Mouse (Mus musculus) c-Kit-negative CD71-positive TER-119-positive erythroid progenitor cells, embryonic 14.5 days (primary cell): ENCODE data around the gene Gm3159.
"Not testable (repeated sequence)": the region's sequence is repeated elsewhere in the genome, so short reads cannot be mapped to it uniquely, and the experiment has no call there.

Experiments used
- DNase-seq: peaks from one replicate; pipeline ENCODE4 v3.0.0-alpha.2; 2013; ENCODE audit warnings: low read depth, low spot score

Gene Gm3159

DNA sequence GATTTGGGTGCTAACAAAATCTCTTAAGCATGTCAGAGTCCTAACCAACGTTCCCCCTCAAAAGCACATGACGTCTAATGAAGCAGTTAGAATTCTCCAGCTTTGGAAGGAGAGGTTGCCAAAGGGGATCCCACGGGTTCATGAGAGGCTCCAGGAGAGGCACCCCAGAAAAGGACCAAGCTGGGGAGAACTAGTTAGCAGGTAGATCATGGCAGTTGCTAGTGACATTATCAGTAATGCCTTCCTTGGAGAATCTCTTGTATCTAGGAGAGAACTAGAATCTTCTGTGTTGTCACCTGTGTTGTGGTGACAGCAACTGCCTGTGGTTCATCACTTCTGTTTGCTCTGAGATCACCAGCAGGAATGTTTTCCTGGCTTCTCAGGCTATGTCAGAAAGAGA, at the start of gene Gm3159:
TSS of gene Gm3159 (plus strand) at position 301 of the 400 bp plus-strand sequence.
- DNase-seq, result not testable (repeated sequence)

DNA sequence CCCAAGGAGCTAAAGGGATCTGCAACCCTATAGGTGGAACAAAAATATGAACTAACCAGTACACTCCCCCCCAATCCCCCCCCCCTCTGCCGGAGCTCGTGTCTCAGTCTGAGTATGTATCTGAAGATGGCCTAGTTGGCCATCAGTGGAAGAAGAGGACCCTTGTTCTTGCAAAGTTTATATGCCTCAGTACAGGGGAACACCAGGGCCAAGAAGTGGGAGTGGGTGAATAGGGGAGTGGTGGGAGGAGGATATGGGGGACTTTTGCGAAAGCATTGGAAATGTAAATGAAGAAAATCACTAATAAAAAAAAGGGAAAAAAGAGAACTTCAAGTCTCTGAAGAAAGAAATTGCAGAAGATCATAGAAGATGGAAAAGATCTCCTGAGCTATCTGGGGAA, 28.3 kb upstream of the Gm3159 start:
- not testable (repeated sequence) for DNase-seq

DNA sequence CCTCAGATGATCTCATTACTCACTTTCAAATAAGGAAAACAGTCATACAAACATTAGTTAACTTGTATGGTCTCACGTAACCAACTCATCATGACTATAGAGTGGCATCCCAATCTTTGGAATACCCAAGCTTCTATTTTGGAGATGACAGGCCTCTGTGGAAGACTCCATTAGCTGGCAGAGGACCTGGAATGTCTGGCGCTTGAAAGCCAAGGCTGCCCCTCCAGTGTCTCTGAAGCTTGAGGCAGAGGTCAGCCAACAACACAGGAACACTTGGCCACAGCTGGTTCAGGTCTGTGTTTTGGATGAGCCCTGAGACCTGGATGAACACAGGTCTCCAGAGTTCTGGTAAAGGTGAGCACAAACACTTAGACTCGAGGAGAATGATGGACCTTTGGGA, 27.6 kb upstream of the Gm3159 start:
- not testable (repeated sequence) for DNase-seq

DNA sequence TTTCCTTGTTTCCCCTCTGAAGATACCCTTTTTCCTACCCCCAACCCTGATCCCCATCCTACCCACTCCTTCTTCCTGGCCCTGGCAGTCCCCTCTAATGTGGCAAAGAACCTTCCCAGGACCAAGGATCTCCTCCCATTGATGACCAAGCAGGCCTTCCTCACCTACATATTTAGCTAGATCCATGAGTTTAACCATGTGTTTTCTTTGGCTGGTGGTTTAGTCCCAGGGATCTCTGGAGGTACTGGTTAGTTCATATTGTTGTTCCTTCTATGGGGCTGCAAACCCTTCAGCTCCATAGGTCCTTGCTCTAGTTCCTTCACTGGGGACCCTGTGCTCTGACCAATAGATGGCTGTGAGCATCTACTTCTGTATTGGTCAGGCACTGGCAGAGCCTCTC, 19.5 kb upstream of the Gm3159 start:
- DNase-seq, result not testable (repeated sequence)

DNA sequence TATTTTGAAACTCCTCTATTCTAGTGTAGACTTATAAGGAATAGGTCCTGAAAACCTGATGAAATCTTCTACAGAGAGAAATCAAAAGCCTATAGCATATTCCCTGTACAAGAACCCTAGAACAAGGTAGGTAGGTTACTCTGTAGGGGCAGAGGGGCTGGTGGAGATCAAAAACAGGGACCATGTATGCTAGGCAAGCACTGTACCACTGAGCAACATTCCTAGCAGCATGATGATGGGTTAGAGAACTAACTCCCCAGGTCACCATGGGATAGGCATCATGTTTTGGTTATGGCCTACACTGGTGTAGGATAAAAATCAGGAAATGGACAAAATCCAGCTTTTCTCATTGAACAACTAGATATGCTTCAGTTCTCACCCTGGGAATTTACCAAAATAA, 11.7 kb upstream of the Gm3159 start:
- DNase-seq, result not testable (repeated sequence)

DNA sequence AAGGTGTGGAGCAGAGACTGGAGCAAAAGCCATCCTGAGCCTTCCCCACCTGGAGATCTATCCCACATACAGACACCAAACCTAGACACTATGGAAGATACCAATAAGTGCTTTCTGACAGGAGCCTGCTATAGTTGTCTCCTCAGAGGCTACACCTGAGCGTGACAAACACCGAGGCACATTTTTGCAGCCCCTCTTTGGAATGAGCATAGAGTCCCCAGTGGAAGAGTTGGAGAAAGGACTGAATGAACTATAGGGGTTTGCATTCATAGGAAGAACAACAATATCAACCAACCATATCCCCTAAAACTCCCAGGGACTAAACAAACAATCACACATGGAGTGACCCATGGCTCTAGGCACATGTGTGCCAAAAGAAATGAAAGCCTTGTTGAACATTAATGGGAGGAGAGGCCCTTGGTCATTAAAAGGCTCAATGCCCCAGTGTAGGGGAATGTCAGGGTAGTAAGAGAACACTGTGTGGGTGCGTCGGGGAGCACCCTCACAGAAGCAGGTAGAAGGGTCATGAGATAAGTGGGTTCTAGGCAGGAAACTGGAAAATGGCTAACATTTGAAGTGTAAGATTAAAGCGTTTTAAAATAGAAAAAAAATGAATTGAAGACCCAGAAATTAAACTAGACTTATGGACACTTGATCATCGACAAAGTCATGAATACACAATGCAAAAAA, 4.3 kb upstream of the Gm3159 start:
- not testable (repeated sequence) for DNase-seq

DNA sequence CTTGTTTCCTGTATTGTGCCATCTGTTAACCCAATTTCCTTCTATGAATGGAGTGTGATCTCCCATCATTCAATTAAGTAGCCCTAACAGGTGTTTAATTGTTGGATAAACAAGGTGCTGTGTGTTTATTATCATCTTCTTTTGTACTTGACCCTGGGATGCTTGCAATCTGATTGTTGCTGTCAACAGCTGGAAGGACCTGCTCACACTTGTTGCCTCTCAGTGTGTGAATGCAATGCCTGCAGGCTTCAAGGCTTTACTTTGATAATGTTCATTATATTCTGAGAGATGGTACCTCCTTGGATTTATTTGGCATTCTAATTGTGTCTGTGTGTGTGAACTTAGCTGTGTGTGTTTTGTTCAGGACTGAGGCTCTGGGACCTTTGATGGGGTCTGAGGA, 1.3 kb downstream of the Gm3159 start:
- not testable (repeated sequence) for DNase-seq

DNA sequence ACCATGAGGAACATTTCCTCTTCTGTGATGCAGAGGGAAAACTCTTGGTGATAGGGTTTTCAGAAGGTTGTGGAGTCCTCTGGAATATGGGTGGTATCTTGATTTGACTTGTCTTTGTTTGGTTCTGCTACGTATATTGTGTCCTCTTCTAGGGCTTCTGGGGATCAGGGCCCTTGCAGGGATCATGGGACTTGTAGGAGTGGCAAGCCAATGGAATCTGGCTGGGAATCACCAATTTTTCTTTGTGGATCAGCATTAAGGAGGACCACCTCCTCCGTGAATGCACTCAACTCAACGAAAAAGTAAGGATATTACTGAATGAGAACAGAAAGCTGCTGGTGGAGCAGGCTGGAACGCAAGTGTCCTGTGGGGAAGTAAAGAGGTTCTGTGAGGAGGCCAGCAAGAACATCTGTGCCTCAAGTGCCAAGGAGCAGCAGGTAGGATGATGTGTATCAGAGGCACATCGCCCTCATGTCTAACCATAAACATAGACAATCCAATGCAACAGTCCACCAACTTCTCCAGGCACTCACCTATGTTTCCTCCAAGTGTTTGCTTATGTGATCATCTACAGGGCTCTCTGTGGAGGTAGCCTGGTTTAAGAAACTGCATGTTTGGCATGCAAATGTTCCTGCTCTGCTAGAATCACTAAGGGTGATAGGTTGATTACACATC, 2.9 kb downstream of the Gm3159 start:
- not testable (repeated sequence) for DNase-seq

DNA sequence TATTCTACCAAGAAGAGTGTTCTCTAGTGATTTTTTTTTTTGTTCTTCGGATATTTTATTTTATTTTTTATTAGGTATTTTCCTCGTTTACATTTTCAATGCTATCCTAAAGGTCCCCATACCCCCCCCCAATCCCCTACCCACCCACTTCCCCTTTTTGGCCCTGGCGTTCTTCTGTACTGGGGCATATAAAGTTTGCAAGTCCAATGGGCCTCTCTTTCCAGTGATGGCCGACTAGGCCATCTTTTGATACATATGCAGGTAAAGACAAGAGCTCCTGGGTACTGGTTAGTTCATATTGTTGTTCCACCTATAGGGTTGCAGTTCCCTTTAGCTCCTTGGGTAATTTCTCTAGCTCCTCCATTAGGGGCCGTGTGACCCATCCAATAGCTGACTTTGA, 3.9 kb downstream of the Gm3159 start:
- not testable (repeated sequence) for DNase-seq

DNA sequence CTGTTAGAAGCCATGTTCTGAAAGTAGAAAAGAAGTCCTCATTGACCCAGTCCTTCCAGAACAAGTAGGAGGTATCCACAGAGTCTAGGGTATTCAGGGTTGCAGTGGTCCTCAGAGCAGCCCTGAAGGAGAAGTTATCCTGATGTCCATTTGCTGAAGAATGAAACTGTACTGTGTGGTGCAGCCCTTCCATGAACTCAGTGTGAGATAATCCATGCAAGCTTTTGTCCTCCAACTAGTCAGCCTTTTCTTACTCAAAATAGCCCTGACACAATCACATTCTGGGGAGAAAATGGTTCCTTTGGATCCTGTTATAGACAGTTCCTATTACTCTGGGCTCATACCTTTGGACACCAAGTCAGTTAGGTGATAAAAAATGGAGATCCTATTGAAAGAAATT, 6.5 kb downstream of the Gm3159 start:
- not testable (repeated sequence) for DNase-seq

DNA sequence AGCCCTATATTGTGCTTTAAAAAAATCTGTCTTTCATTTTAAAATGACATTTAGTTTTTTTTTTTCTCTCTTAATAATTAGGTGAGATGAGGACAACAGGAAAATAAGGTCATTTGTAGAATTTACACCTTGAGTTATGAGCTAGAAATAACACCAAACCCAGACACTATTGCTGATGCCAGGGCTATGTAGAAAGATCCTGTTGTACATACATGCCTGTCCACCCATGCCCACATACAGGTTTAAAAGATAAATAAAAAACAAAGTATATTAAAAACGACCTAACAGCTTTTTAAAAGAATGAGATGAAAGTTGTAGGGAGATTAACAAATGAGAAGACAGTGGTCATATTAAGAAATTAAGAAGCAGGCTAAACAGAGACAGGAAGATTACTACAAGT, 12.6 kb downstream of the Gm3159 start:
- not testable (repeated sequence) for DNase-seq

DNA sequence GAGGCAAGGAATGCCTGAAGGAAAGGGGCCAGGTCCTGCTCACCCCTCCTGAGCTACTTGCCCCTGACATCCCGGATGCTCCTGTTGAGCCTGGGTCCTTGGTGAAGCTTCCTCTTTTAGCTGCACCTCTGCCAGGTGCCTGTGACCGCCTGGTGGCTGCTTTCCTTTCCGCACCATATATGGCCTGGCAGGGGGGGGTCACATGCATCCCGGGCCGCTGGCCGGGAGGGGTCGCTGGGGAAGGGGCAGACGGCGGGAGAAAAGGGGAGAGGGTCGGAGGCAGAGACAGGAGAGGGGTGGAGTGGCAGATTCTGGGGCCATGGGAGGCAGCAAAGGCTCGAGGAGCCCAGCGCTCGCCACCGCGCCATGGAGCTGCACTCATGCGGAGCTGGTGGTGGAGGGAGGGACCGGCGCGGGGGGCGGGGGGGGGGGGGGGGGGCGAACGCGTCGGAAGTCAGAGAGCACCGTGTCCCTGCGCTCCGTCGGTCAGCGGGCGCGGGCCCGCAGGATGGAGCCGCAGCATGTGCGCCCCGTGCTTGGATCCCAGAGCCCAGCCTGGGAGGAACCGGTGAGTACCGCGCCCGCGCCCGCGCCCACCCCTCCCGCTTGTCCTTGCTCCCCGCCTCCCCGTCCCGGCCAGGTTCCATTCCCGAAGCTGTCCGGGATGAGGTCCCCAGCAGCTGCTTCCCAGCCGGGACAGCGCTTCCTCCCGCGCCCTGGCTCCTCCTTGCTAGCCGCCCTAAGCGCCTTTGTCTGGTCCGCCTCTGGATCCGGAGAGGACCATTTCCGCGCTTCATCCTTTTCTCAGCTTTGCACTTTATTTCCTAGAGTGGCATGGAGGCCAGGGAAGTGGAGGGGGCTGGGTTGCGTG, 17.9 kb downstream of the Gm3159 start, which contains the start of gene Gm3164:
TSS of gene Gm3164 (plus strand) at position 484 of the 871 bp plus-strand sequence.
- not testable (repeated sequence) for DNase-seq

DNA sequence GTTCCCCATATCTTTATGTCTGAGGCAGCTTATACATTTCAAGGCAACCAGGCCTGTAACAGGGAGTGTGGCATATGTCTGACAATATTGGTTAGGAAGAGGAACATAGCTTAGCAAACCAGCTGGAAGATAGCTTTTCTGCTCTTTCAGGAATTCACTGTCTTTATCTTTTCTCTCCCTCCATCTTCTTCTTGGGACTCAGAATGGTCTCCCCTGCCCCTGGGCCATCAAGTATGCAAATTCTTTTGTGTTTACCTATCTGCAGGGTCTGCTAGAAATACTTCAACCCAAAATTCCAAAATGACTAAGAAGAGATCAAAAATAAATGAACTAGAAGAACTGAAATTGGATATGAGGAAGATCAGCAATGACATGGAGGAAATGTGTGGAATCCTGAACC, 33.4 kb downstream of the Gm3159 start, which contains the start of gene Gm3173:
TSS of gene Gm3173 (plus strand) at position 301 of the 400 bp plus-strand sequence.
- DNase-seq, result not testable (repeated sequence)
